Mouse (Mus musculus): ENCODE data around the gene Sertad3.

GRCm38 (mm10) chr7:27447419-27448286 is 25.9 kb upstream of the Sertad3 start, which contains the start of the genes Sptbn4 and Blvrb:
- TF ChIP-seq CTCF (IDR thresholded peaks at IDR 0.05; ENCODE audit: borderline replicate concordance, insufficient read depth, low read length) (no peak), POLR2A (IDR thresholded peaks at IDR 0.05; ENCODE audit: low read depth, low read length) (peak; percentile 92)

Measured in embryonic fibroblast, embryonic 13.5 days (primary cell).